Mouse (Mus musculus): ENCODE results near the gene Camta1. TPM values are rescaled to one million over a fixed set of nuclear protein-coding genes. Genes with fewer than 3 reads are reported as not detected.

Camta1 gene
- total RNA-seq, 1 experiment from 2014 or later, result 40.1 TPM

- DNase-seq, result no peak
Observed at GRCm38 (mm10) chr4:151448341-151448740, 413.3 kb downstream of the Camta1 start.

GRCm38 (mm10) chr4:151444665-151445064, 417.0 kb downstream of the Camta1 start:
- DNase-seq, result no peak

GRCm38 (mm10) chr4:151438561-151438960, 423.1 kb downstream of the Camta1 start:
- DNase-seq, result no peak

- DNase-seq, result no peak
Observed at GRCm38 (mm10) chr4:151437859-151438258, 423.8 kb downstream of the Camta1 start.

- DNase-seq, result no peak
Observed at GRCm38 (mm10) chr4:151425133-151425532, 436.5 kb downstream of the Camta1 start.

GRCm38 (mm10) chr4:151422922-151423321, 438.8 kb downstream of the Camta1 start:
- no peak for DNase-seq

GRCm38 (mm10) chr4:151422361-151422760, 439.3 kb downstream of the Camta1 start:
- DNase-seq, result no peak

GRCm38 (mm10) chr4:151418344-151418875, 443.3 kb downstream of the Camta1 start:
- no peak for DNase-seq

- DNase-seq, result no peak
Observed at GRCm38 (mm10) chr4:151415812-151416211, 445.9 kb downstream of the Camta1 start.

GRCm38 (mm10) chr4:151415376-151415775, 446.3 kb downstream of the Camta1 start:
- no peak for DNase-seq

GRCm38 (mm10) chr4:151414952-151415351, 446.7 kb downstream of the Camta1 start:
- no peak for DNase-seq

GRCm38 (mm10) chr4:151411641-151412061, 450.0 kb downstream of the Camta1 start:
- DNase-seq, result peak; percentile 21

- no peak for DNase-seq
Observed at GRCm38 (mm10) chr4:151411016-151411415, 450.7 kb downstream of the Camta1 start.

- DNase-seq, result no peak
Observed at GRCm38 (mm10) chr4:151409291-151409690, 452.4 kb downstream of the Camta1 start.

GRCm38 (mm10) chr4:151408811-151409210, 452.9 kb downstream of the Camta1 start:
- DNase-seq, result no peak

GRCm38 (mm10) chr4:151408246-151408645, 453.4 kb downstream of the Camta1 start:
- DNase-seq, result no peak

GRCm38 (mm10) chr4:151407129-151407528, 454.5 kb downstream of the Camta1 start:
- DNase-seq, result no peak

GRCm38 (mm10) chr4:151404581-151405256, 457.0 kb downstream of the Camta1 start:
- DNase-seq, result no peak

- peak; percentile 40 for DNase-seq
Observed at GRCm38 (mm10) chr4:151401685-151402397, 459.8 kb downstream of the Camta1 start.

GRCm38 (mm10) chr4:151396536-151396935, 465.1 kb downstream of the Camta1 start:
- DNase-seq, result no peak

- no peak for DNase-seq
Observed at GRCm38 (mm10) chr4:151389345-151389744, 472.3 kb downstream of the Camta1 start.

- DNase-seq, result no peak
Observed at GRCm38 (mm10) chr4:151386701-151387451, 474.8 kb downstream of the Camta1 start.

All from adrenal gland, postnatal 14 days (tissue).